Mouse (Mus musculus): ENCODE data around the gene Tesk1.
"Not testable (repeated sequence)": the region's sequence is repeated elsewhere in the genome, so short reads cannot be mapped to it uniquely, and the experiment has no call there.

The Tesk1 gene

GRCm38 (mm10) chr4:43453413-43453812 is 11.7 kb downstream of the Tesk1 start:
- in situ Hi-C loops (cut with MseI, MboI), result no loop called here

GRCm38 (mm10) chr4:43454041-43454836 is 12.5 kb downstream of the Tesk1 start, which contains the start of gene Cd72:
Cd72 (minus strand) TSS chr4:43454628.
- in situ Hi-C loops (cut with MseI, MboI), result no loop called here

GRCm38 (mm10) chr4:43456470-43456869 is 14.7 kb downstream of the Tesk1 start:
- in situ Hi-C loops (cut with MseI, MboI), result no loop called here

GRCm38 (mm10) chr4:43457124-43457523 is 15.4 kb downstream of the Tesk1 start:
- in situ Hi-C loops (cut with MseI, MboI), result no loop called here

GRCm38 (mm10) chr4:43463102-43463501 is 21.4 kb downstream of the Tesk1 start:
- in situ Hi-C loops (cut with MseI, MboI), result no loop called here

GRCm38 (mm10) chr4:43465935-43466334 is 24.2 kb downstream of the Tesk1 start:
- in situ Hi-C loops (cut with MseI, MboI), result no loop called here

GRCm38 (mm10) chr4:43466872-43467271 is 25.1 kb downstream of the Tesk1 start:
- in situ Hi-C loops (cut with MseI, MboI), result no loop called here

GRCm38 (mm10) chr4:43470301-43470700 is 28.6 kb downstream of the Tesk1 start:
- in situ Hi-C loops (cut with MseI, MboI), result no loop called here

GRCm38 (mm10) chr4:43473636-43474035 is 31.9 kb downstream of the Tesk1 start:
- in situ Hi-C loops (cut with MseI, MboI), result no loop called here

GRCm38 (mm10) chr4:43476604-43477003 is 34.9 kb downstream of the Tesk1 start:
- in situ Hi-C loops (cut with MseI, MboI), result loop anchor here (5.0 kb wide), 1 partner anchor 34 kb away; the partner anchor contains the start of gene Tesk1 (in 2 of the 2)

GRCm38 (mm10) chr4:43477857-43478533 is 36.3 kb downstream of the Tesk1 start:
- in situ Hi-C loops (cut with MseI, MboI), result loop anchor here (5.0 kb wide), 1 partner anchor 36 kb away; the partner anchor contains the start of gene Tesk1 (in 2 of the 2)

- in situ Hi-C loops (cut with MseI, MboI), result loop anchor here (5.0 kb wide), 1 partner anchor 36 kb away; the partner anchor contains the start of gene Tesk1 (in 2 of the 2)
Measured at GRCm38 (mm10) chr4:43478534-43478858, 36.8 kb downstream of the Tesk1 start.

GRCm38 (mm10) chr4:43478906-43479832 is 37.4 kb downstream of the Tesk1 start:
- in situ Hi-C loops (cut with MseI, MboI), result loop anchor here (5.0 kb wide), 1 partner anchor 37 kb away; the partner anchor contains the start of gene Tesk1 (in 2 of the 2)

GRCm38 (mm10) chr4:43480985-43481384 is 39.2 kb downstream of the Tesk1 start:
- in situ Hi-C loops (cut with MseI, MboI), result no loop called here

GRCm38 (mm10) chr4:43481894-43482456 is 40.2 kb downstream of the Tesk1 start:
- in situ Hi-C loops (cut with MseI, MboI), result no loop called here

- in situ Hi-C loops (cut with MseI, MboI), result no loop called here
Measured at GRCm38 (mm10) chr4:43482591-43482990, 40.9 kb downstream of the Tesk1 start.

GRCm38 (mm10) chr4:43483535-43484091 is 41.9 kb downstream of the Tesk1 start, which contains the start of gene Sit1:
Sit1 (minus strand) TSS chr4:43483734.
- in situ Hi-C loops (cut with MseI, MboI), result no loop called here

GRCm38 (mm10) chr4:43485666-43486065 is 43.9 kb downstream of the Tesk1 start:
- in situ Hi-C loops (cut with MseI, MboI), result not testable (repeated sequence)

GRCm38 (mm10) chr4:43489611-43490010 is 47.9 kb downstream of the Tesk1 start:
- in situ Hi-C loops (cut with MseI, MboI), result no loop called here

GRCm38 (mm10) chr4:43490801-43491200 is 49.1 kb downstream of the Tesk1 start:
- in situ Hi-C loops (cut with MseI, MboI), result no loop called here
